Mouse (Mus musculus) embryonic fibroblast, embryonic 13.5 days (primary cell): ENCODE results near the gene Calr3.

Experiments
- CTCF ChIP-seq: IDR thresholded peaks from 2 replicates; pipeline ENCODE4 v1.5.1; 2011; ENCODE audit warnings: mild to moderate bottlenecking, control low read depth, low read length, moderate library complexity, borderline replicate concordance; ENCODE audit not compliant: insufficient read depth
- POLR2A ChIP-seq: IDR thresholded peaks from 2 replicates; pipeline ENCODE4 v1.6.1; 2011; ENCODE audit warnings: low read depth, mild to moderate bottlenecking, control low read depth, low read length, moderate library complexity

DNA sequence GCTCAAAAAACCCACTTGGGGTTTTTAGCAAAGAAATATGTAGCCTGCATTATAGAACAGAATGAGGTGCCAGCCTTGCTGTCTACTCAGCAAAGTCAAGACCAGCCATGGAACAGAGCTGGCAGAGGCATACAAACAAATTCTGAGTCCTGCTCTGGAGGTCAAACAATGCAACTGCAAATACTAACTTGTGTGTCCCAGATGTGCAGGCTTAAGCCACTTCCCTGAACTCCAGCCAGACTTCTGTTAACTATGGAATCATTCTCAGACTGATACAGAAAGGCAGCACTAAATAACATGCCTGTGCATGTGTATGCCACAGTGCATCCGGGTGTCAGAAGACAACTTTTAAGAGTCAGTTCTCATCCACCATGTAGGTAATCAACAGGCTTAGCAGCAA lies 35.8 kb downstream of the Calr3 start:
- TF ChIP-seq CTCF (no peak), POLR2A (no peak)
